Mouse (Mus musculus): ENCODE results near the gene Ppfia1. TPM values are rescaled to one million over a fixed set of nuclear protein-coding genes. Genes with fewer than 3 reads are reported as not detected.
A peak's percentile ranks its signal among the peaks of the same experiment; 100 is the strongest.

The Ppfia1 gene
- total RNA-seq, 2 experiments from 2014 or later, result 28.3 to 33.4 TPM

- intact Hi-C loops (cut with DNase I), result no loop called here
- H3K27ac ChIP-seq, result no peak overlapping the region
- H3K4me3 ChIP-seq, result no peak overlapping the region
- TF ChIP-seq CTCF (IDR thresholded peaks at IDR 0.05), result no peak
- no peak for DNase-seq
These were observed 112.1 kb downstream of the Ppfia1 start for GRCm38 (mm10) chr7:144441466-144441865.

GRCm38 (mm10) chr7:144438811-144439210 lies 114.7 kb downstream of the Ppfia1 start:
- H3K4me3 ChIP-seq, result no peak overlapping the region
- no peak for TF ChIP-seq CTCF (IDR thresholded peaks at IDR 0.05)
- intact Hi-C loops (cut with DNase I), result no loop called here
- H3K27ac ChIP-seq, result no peak overlapping the region
- no peak for DNase-seq

GRCm38 (mm10) chr7:144432920-144433319 lies 120.6 kb downstream of the Ppfia1 start:
- intact Hi-C loops (cut with DNase I), result no loop called here
- H3K4me3 ChIP-seq, result no peak overlapping the region
- H3K27ac ChIP-seq, result no peak overlapping the region
- no peak for DNase-seq
- no peak for TF ChIP-seq CTCF (IDR thresholded peaks at IDR 0.05)

GRCm38 (mm10) chr7:144427460-144427859 lies 126.1 kb downstream of the Ppfia1 start:
- H3K27ac ChIP-seq, result no peak overlapping the region
- no peak overlapping the region for H3K4me3 ChIP-seq
- no peak for DNase-seq
- TF ChIP-seq CTCF (IDR thresholded peaks at IDR 0.05), result peak; percentile 57
- intact Hi-C loops (cut with DNase I), result loop anchor here (10.0 kb wide), 1 partner anchor 353 kb away; no protein-coding TSS in a partner anchor

Other genes with a start within 250 kb of the Ppfia1 start
- 10 to 100 TPM; 16.3 to 20.7 TPM for gene Cttn, start 82.7 kb downstream of the Ppfia1 start, total RNA-seq (2021)
- 1 to 10 TPM; 1.6 to 2.6 TPM for gene Fadd, start 28.7 kb upstream of the Ppfia1 start, total RNA-seq (2021)
- gene Ano1, start 198.2 kb upstream of the Ppfia1 start, total RNA-seq (2021), result 1 to 10 TPM; 2.9 to 3.7 TPM

Measured in gastrocnemius, adult 2 months (tissue).